Mouse (Mus musculus) hindbrain, postnatal 0 days (tissue): ENCODE measurements around the gene Ccdc141. TPM values are rescaled to one million over a fixed set of nuclear protein-coding genes. Genes with fewer than 3 reads are reported as not detected.

Experiments
- ATAC-seq: fragments of 200-750 bp; cut with Nextera tagmentation; 2 replicates; pipeline ENCODE4 v1.8.0; 2017; ENCODE audit warnings: mild to moderate bottlenecking, moderate TSS enrichment, moderate library complexity
- DNase-seq: peaks from one replicate; pipeline ENCODE4 v3.0.0-alpha.2; 2015; ENCODE audit warnings: low spot score
- H3K27ac ChIP-seq: fragments of 300-500 bp; sonication (generic); 2 replicates; pipeline ENCODE4 v1.5.1; 2014; ENCODE audit warnings: mild to moderate bottlenecking
- H3K27me3 ChIP-seq: fragments of 300-500 bp; sonication (generic); 2 replicates; pipeline ENCODE4 v1.6.1; 2014; ENCODE audit warnings: low read length, mixed read lengths; ENCODE audit not compliant: insufficient read depth
- H3K36me3 ChIP-seq: fragments of 300-500 bp; sonication (generic); 2 replicates; pipeline ENCODE4 v1.6.1; 2014; ENCODE audit warnings: low read length, mixed read lengths; ENCODE audit not compliant: insufficient read depth
- H3K4me1 ChIP-seq: fragments of 300-500 bp; sonication (generic); 2 replicates; pipeline ENCODE4 v1.6.1; 2014; ENCODE audit warnings: antibody characterized with exemption, low read length, mixed read lengths; ENCODE audit not compliant: insufficient read depth
- H3K4me2 ChIP-seq: fragments of 300-500 bp; sonication (generic); 2 replicates; pipeline ENCODE4 v1.6.1; 2014; ENCODE audit warnings: low read depth, mild to moderate bottlenecking, low read length, moderate library complexity, mixed read lengths
- H3K4me3 ChIP-seq: fragments of 300-500 bp; sonication (generic); 2 replicates; pipeline ENCODE4 v1.5.1; 2014; ENCODE audit warnings: low read length
- H3K9ac ChIP-seq: fragments of 300-500 bp; sonication (generic); replicated peaks from 2 replicates; pipeline ENCODE4 v1.6.1; 2014; ENCODE audit warnings: mild to moderate bottlenecking, low read length, moderate library complexity, mixed read lengths
- H3K9me3 ChIP-seq: fragments of 300-500 bp; sonication (generic); 2 replicates; pipeline ENCODE4 v1.6.1; 2016; ENCODE audit warnings: low read length, mixed read lengths
- CTCF ChIP-seq: IDR thresholded peaks from 2 replicates; pipeline ENCODE4 v1.5.1; 2016; ENCODE audit warnings: antibody characterized with exemption, control low read depth, low read depth
- WGBS: fragments of 180-500 bp; shearing (Covaris S2); extraction: QIAGEN DNeasy Blood & Tissue Kit; methylation state at CpG from one replicate; pipeline ENCODE4 v1.1.7; 2014; 5-methylcytosine and 5-hydroxymethylcytosine counted together
- polyA plus RNA-seq: library from polyadenylated mRNA; unstranded; fragments of >200 nt; fragmentation: Nextera tagmentation; extraction: Ambion mirVana; gene quantifications from 2 replicates; pipeline ENCODE4 v1.2.1, GENCODE M21; 2015
- total RNA-seq: library from RNA; depleted of rRNA; stranded (reverse); fragments of >200 nt; gene quantifications from 2 replicates; pipeline ENCODE4 v1.2.3, GENCODE M21; 2014

Gene Ccdc141
- total and polyA plus RNA-seq, 2 experiments from 2014 or later, result 10.1 to 20.0 TPM

DNA sequence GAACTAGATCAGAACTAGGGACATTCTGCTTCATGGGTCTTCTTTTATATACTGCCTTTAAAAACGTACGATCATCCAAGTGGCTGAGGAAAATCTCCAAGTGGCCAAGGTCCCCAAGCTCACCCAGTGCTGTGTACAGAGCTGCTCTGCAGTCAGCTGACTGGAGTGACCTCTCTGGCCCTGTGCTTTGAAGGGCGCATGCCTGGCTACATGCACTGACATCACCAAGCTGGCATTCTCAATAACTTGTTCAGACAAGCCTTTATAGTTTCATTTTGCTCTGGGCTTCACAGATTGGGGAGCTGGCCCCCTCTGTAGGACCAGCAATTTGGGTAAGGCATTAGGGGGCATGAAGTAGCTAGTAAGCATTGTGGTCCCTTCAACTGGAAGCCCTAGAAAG lies 64.3 kb downstream of the Ccdc141 start:
- Histone ChIP-seq H3K4me3 (no peak overlapping the region), H3K36me3 (no peaks in the 10 kb centered on the region), H3K27ac (no peak overlapping the region), H3K27me3 (no peaks in the 10 kb centered on the region), H3K9ac (no peak overlapping the region), H3K4me2 (no peak overlapping the region), H3K4me1 (0 out of 2 replicates have a peak, but pooled peaks cover 5% of the 10 kb centered on the region), H3K9me3 (no peaks in the 10 kb centered on the region)
- no peak for TF ChIP-seq CTCF
- DNase-seq, result no peak
- 94% methylated on average over 3 of the region's 3 CpGs for WGBS
- ATAC-seq, result no peak

DNA sequence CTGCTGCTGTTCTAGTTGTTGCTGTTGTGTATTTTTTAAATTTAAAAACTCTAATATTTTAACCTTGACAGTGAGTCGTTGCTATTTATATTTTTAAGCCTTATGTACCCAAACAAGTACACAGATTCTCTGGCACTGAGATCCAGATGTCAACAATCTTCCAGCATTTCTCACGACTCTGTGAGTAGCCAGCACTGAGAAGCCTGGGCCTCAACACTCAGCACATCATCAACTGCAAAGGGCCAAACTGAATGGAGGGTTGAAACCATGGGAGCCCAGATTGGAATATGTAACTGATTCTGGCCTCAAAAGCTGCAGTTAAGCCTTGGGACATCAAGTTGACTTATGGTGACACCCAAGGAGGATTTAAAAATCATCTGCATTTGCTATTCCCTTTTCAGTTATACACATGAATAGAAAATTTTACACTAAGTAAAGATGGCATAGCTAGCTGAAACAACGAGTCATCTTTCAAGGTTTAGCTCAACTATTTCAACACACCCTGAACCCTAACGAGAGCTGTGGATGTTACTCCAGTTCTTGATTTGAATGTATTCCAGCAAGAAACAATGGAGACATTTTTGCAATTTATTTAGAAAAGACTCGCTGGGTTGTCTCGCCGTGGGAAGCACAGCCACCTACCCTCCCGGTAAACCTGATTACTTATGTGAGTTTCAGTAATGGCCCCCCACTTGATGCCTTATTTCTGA lies 65.3 kb downstream of the Ccdc141 start:
- DNase-seq (no peak), ATAC-seq (no peak)
- no peaks in the 10 kb centered on the region for H3K9me3 ChIP-seq
- no peak overlapping the region for H3K4me3 ChIP-seq
- TF ChIP-seq CTCF, result no peak
- H3K4me2 ChIP-seq, result no peak overlapping the region
- H3K27me3 ChIP-seq, result no peaks in the 10 kb centered on the region
- H3K36me3 ChIP-seq, result no peaks in the 10 kb centered on the region
- H3K4me1 ChIP-seq, result 0 out of 2 replicates have a peak, but pooled peaks cover 5% of the 10 kb centered on the region
- no peak overlapping the region for H3K9ac ChIP-seq
- 84% methylated on average over 8 of the region's 8 CpGs for WGBS
- H3K27ac ChIP-seq, result no peak overlapping the region

- DNase-seq (no peak), ATAC-seq (no peak)
- H3K27me3 ChIP-seq, result no peaks in the 10 kb centered on the region
- H3K4me2 ChIP-seq, result no peak overlapping the region
- H3K36me3 ChIP-seq, result no peaks in the 10 kb centered on the region
- H3K27ac ChIP-seq, result no peak overlapping the region
- TF ChIP-seq CTCF, result no peak
- 94% methylated on average over 5 of the region's 5 CpGs for WGBS
- H3K4me1 ChIP-seq, result no peaks in the 10 kb centered on the region
- H3K9me3 ChIP-seq, result no peaks in the 10 kb centered on the region
- H3K9ac ChIP-seq, result no peak overlapping the region
- H3K4me3 ChIP-seq, result no peak overlapping the region
These were observed 67.9 kb downstream of the Ccdc141 start for GRCm38 (mm10) chr2:77102516-77102915.

GRCm38 (mm10) chr2:77099814-77100213 lies 70.6 kb downstream of the Ccdc141 start:
- Histone ChIP-seq H3K9ac (no peak overlapping the region), H3K4me1 (no peaks in the 10 kb centered on the region), H3K36me3 (no peaks in the 10 kb centered on the region), H3K27me3 (no peaks in the 10 kb centered on the region), H3K4me2 (no peak overlapping the region), H3K9me3 (no peaks in the 10 kb centered on the region), H3K4me3 (no peak overlapping the region), H3K27ac (no peak overlapping the region)
- TF ChIP-seq CTCF, result no peak
- WGBS, result 85% methylated on average over 2 of the region's 2 CpGs
- ATAC-seq, result no peak
- DNase-seq, result no peak

DNA sequence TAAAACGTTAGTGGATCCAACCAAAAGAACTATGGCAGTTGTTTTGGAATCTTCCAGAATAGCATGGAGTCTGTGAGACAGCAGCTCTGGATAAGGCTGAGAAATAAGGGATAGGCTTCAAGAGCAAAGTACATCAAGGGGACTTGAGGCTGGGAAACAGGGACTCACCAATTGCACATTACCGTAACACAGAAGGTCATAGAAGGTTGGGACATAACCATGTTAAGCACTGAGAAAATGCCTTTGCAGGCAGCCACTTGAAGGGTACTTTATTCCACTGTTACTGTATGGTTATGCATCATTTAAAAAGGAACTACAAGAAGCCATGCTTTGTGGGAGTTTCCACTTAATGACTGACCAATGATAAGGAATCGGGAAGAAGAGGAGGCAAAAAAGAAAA lies 71.7 kb downstream of the Ccdc141 start:
- H3K4me1 ChIP-seq, result no peaks in the 10 kb centered on the region
- DNase-seq (no peak), ATAC-seq (no peak)
- 92% methylated on average over 3 of the region's 3 CpGs for WGBS
- TF ChIP-seq CTCF, result no peak
- H3K4me3 ChIP-seq, result no peak overlapping the region
- no peak overlapping the region for H3K9ac ChIP-seq
- no peaks in the 10 kb centered on the region for H3K36me3 ChIP-seq
- no peaks in the 10 kb centered on the region for H3K9me3 ChIP-seq
- H3K27me3 ChIP-seq, result no peaks in the 10 kb centered on the region
- H3K27ac ChIP-seq, result no peak overlapping the region
- H3K4me2 ChIP-seq, result no peak overlapping the region

DNA sequence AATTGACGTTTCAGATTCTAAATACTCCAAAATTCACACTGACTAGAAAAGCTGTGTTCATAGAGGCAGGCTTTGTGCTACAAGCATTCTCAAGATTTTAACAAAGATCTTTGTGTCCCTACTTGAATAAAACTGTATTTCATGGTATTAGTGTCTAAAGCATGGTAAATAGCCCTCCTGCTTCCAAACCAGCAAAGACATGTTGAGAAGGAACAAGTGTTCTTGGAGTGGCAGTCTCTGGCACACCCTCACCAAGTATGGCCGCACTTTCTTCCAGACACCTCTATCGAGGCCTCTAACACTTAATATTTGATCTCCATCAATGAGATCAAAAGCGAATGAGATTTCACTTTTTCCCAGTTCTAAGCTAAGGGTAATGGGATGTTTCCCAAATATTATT lies 78.7 kb downstream of the Ccdc141 start:
- H3K4me1 ChIP-seq, result no peaks in the 10 kb centered on the region
- no peaks in the 10 kb centered on the region for H3K9me3 ChIP-seq
- DNase-seq (no peak), ATAC-seq (no peak)
- no peaks in the 10 kb centered on the region for H3K27me3 ChIP-seq
- no peak overlapping the region for H3K9ac ChIP-seq
- 84% methylated on average over 4 of the region's 4 CpGs for WGBS
- H3K4me3 ChIP-seq, result no peak overlapping the region
- TF ChIP-seq CTCF, result no peak
- no peak overlapping the region for H3K27ac ChIP-seq
- no peak overlapping the region for H3K4me2 ChIP-seq
- H3K36me3 ChIP-seq, result no peaks in the 10 kb centered on the region

GRCm38 (mm10) chr2:77085313-77085712 lies 85.1 kb downstream of the Ccdc141 start:
- H3K4me2 ChIP-seq, result no peak overlapping the region
- H3K27ac ChIP-seq, result no peak overlapping the region
- H3K27me3 ChIP-seq, result no peaks in the 10 kb centered on the region
- H3K36me3 ChIP-seq, result no peaks in the 10 kb centered on the region
- H3K9me3 ChIP-seq, result no peaks in the 10 kb centered on the region
- no peak for ATAC-seq
- H3K9ac ChIP-seq, result no peak overlapping the region
- DNase-seq, result no peak
- TF ChIP-seq CTCF, result no peak
- H3K4me1 ChIP-seq, result no peaks in the 10 kb centered on the region
- no peak overlapping the region for H3K4me3 ChIP-seq
